Mouse (Mus musculus): Measurements from ENCODE around the gene Arhgap28. TPM values are rescaled to one million over a fixed set of nuclear protein-coding genes. Genes with fewer than 3 reads are reported as not detected.

Arhgap28 gene
- total and polyA plus RNA-seq, 2 experiments from 2014 or later: 3.6 to 8.6 TPM

DNA sequence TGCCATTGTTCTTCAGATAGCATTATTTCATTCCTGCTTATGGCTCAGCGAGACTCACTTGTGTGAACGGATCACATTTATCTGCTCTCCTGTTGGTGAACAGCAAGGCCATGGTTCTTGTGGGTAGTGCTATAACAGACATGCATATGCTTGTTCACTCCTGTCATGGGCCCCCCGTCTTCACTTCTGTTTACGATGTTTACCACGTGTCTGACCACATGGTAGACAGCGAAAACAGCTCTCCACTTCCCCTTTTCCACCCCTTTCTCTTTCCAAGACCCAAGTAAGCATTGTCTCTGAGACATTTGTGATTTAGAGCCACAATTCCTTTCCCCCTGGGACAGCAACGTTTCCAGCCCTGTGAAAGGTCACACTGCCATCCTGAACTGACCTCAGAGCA is 20.4 kb upstream of the Arhgap28 start:
- no peaks in the 10 kb centered on the region for H3K4me1 ChIP-seq (ENCODE audit: insufficient read depth)
- 88% methylated on average over 7 of the region's 7 CpGs for WGBS
- H3K9ac ChIP-seq: no peak overlapping the region
- H3K36me3 ChIP-seq (ENCODE audit: insufficient read depth): no peaks in the 10 kb centered on the region
- no peaks in the 10 kb centered on the region for H3K27me3 ChIP-seq (ENCODE audit: insufficient read depth, low read length)
- DNase-seq (no peak), ATAC-seq (no peak)
- TF ChIP-seq CTCF (IDR thresholded peaks at IDR 0.05; ENCODE audit: low read depth): no peak
- H3K27ac ChIP-seq (ENCODE audit: low read depth, low read length): no peak overlapping the region
- H3K4me2 ChIP-seq (ENCODE audit: low read depth): no peak overlapping the region
- no peak overlapping the region for H3K4me3 ChIP-seq (ENCODE audit: low read depth, low read length)
- H3K9me3 ChIP-seq (ENCODE audit: low read length): no peaks in the 10 kb centered on the region

DNA sequence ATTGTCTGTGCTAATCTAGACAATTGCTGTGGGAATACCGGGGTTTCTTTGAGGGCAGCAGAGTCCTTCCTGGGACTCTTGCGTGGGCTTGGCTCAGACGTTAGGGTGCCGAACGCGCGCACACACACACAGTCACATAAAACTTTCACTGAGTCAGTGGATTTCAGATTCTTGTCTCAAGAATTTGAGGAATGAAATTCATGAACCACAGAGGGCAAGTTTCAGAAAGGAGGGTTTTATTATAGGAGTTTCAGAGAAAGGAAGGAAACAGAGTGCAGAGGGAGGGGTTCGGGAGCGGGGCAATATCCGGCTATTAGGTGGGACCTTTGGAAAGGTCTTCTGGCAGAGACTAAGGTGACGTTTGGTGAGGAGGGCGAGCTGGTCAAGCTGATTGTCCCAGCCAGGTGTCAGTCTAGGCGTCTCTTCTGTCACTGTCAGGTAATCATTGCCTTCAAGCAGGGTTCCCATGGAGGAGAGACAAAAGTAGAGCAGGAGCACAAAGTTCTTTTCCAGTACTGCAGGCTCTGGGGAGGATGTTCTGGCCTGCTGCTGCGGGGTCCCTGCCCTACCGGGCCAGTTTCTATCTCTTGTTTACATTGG is 15.6 kb upstream of the Arhgap28 start:
- Histone ChIP-seq H3K4me1 (ENCODE audit: insufficient read depth) (no peaks in the 10 kb centered on the region), H3K36me3 (ENCODE audit: insufficient read depth) (no peaks in the 10 kb centered on the region), H3K9ac (no peak overlapping the region), H3K4me2 (ENCODE audit: low read depth) (no peak overlapping the region), H3K27me3 (ENCODE audit: insufficient read depth, low read length) (no peaks in the 10 kb centered on the region), H3K4me3 (ENCODE audit: low read depth, low read length) (no peak overlapping the region), H3K27ac (ENCODE audit: low read depth, low read length) (no peak overlapping the region), H3K9me3 (ENCODE audit: low read length) (no peaks in the 10 kb centered on the region)
- DNase-seq: no peak
- ATAC-seq: no peak
- no peak for TF ChIP-seq CTCF (IDR thresholded peaks at IDR 0.05; ENCODE audit: low read depth)
- WGBS: 81% methylated on average over 15 of the region's 15 CpGs

- 44% methylated on average over 3 of the region's 3 CpGs for WGBS
- Histone ChIP-seq H3K9ac (no peak overlapping the region), H3K4me2 (ENCODE audit: low read depth) (no peak overlapping the region), H3K36me3 (ENCODE audit: insufficient read depth) (no peaks in the 10 kb centered on the region), H3K27me3 (ENCODE audit: insufficient read depth, low read length) (no peaks in the 10 kb centered on the region), H3K27ac (ENCODE audit: low read depth, low read length) (no peak overlapping the region), H3K9me3 (ENCODE audit: low read length) (no peaks in the 10 kb centered on the region), H3K4me1 (ENCODE audit: insufficient read depth) (no peaks in the 10 kb centered on the region), H3K4me3 (ENCODE audit: low read depth, low read length) (no peak overlapping the region)
- TF ChIP-seq CTCF (IDR thresholded peaks at IDR 0.05; ENCODE audit: low read depth): no peak
- ATAC-seq (no peak), DNase-seq (no peak)
These were observed 13.2 kb upstream of the Arhgap28 start for GRCm38 (mm10) chr17:68017095-68017494.

GRCm38 (mm10) chr17:68011606-68012005 is 7.7 kb upstream of the Arhgap28 start:
- Histone ChIP-seq H3K4me2 (ENCODE audit: low read depth) (no peak overlapping the region), H3K9me3 (ENCODE audit: low read length) (no peaks in the 10 kb centered on the region), H3K4me1 (ENCODE audit: insufficient read depth) (no peaks in the 10 kb centered on the region), H3K27ac (ENCODE audit: low read depth, low read length) (no peak overlapping the region), H3K9ac (no peak overlapping the region), H3K27me3 (ENCODE audit: insufficient read depth, low read length) (no peaks in the 10 kb centered on the region), H3K4me3 (ENCODE audit: low read depth, low read length) (no peak overlapping the region), H3K36me3 (ENCODE audit: insufficient read depth) (no peaks in the 10 kb centered on the region)
- WGBS: 92% methylated on average over 5 of the region's 5 CpGs
- DNase-seq (no peak), ATAC-seq (no peak)
- TF ChIP-seq CTCF (IDR thresholded peaks at IDR 0.05; ENCODE audit: low read depth): no peak

GRCm38 (mm10) chr17:68010041-68010440 is 6.1 kb upstream of the Arhgap28 start:
- no peak overlapping the region for H3K27ac ChIP-seq (ENCODE audit: low read depth, low read length)
- H3K36me3 ChIP-seq (ENCODE audit: insufficient read depth): no peaks in the 10 kb centered on the region
- H3K4me2 ChIP-seq (ENCODE audit: low read depth): no peak overlapping the region
- no peak overlapping the region for H3K4me3 ChIP-seq (ENCODE audit: low read depth, low read length)
- H3K9me3 ChIP-seq (ENCODE audit: low read length): no peaks in the 10 kb centered on the region
- no peak overlapping the region for H3K9ac ChIP-seq
- TF ChIP-seq CTCF (IDR thresholded peaks at IDR 0.05; ENCODE audit: low read depth): 0 out of 2 replicates have a peak, but pooled peaks have one; percentile 3
- no peaks in the 10 kb centered on the region for H3K27me3 ChIP-seq (ENCODE audit: insufficient read depth, low read length)
- DNase-seq (no peak), ATAC-seq (no peak)
- H3K4me1 ChIP-seq (ENCODE audit: insufficient read depth): 0 out of 2 replicates have a peak, but pooled peaks cover 1% of the 10 kb centered on the region
- WGBS: 79% methylated on average over 5 of the region's 5 CpGs

GRCm38 (mm10) chr17:68004581-68005330 is 836 bp upstream of the Arhgap28 start:
- Histone ChIP-seq H3K27ac (ENCODE audit: low read depth, low read length) (peak overlapping the region; percentile 83), H3K27me3 (ENCODE audit: insufficient read depth, low read length) (no peaks in the 10 kb centered on the region), H3K4me1 (ENCODE audit: insufficient read depth) (0 out of 2 replicates have a peak, but pooled peaks cover 8% of the 10 kb centered on the region), H3K4me3 (ENCODE audit: low read depth, low read length) (peak overlapping the region; percentile 68), H3K4me2 (ENCODE audit: low read depth) (peak overlapping the region; percentile 87), H3K36me3 (ENCODE audit: insufficient read depth) (no peaks in the 10 kb centered on the region), H3K9me3 (ENCODE audit: low read length) (no peaks in the 10 kb centered on the region), H3K9ac (peak overlapping the region; percentile 62)
- TF ChIP-seq CTCF (IDR thresholded peaks at IDR 0.05; ENCODE audit: low read depth): no peak
- WGBS: 6% methylated on average over 10 of the region's 10 CpGs
- DNase-seq: peak; percentile 66
- ATAC-seq: peak; percentile 79

All from forebrain, postnatal 0 days (tissue).